Mouse (Mus musculus) E14TG2a.4 (cell line): ENCODE measurements around the gene Cux2.

ENCODE experiments used
- CTCF ChIP-seq: conservative IDR thresholded peaks from 2 replicates; pipeline ENCODE4 v1.5.1; 2014; ENCODE audit warnings: low read length
- NANOG ChIP-seq: IDR thresholded peaks from 2 replicates; pipeline ENCODE4 v1.6.1; 2014; ENCODE audit warnings: borderline replicate concordance, low read length, mixed read lengths
- POU5F1 ChIP-seq: IDR thresholded peaks from 2 replicates; pipeline ENCODE4 v1.6.1; 2014; ENCODE audit warnings: low read length, borderline replicate concordance

DNA sequence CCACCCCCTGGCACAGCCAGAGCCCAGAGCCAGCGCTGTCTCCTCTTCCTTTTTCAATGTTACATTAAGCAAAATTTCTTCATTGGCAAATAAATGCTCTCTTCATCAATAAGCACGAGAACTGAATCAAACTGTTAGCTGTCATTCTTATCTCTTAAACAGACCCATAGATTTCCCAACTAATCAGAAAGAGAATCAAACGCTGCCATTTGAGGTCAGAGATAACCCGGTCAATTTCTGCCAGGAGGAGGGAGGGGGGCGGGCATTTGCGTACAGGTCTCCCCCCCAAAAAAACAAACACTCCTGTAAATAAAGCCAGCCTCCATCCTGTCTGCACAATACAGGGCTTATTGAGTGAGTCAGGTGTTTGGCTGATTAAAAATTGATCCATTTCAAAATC, 33.2 kb downstream of the Cux2 start:
- TF ChIP-seq CTCF = no peak
- no peak for TF ChIP-seq NANOG
- TF ChIP-seq POU5F1 = no peak
